Mouse (Mus musculus) MEL (cell line): ENCODE data around the gene Sec11a. TPM values are rescaled to one million over a fixed set of nuclear protein-coding genes. Genes with fewer than 3 reads are reported as not detected.

Experiments
- DNase-seq: peaks from one replicate; pipeline ENCODE4 v3.0.0; 2011; ENCODE audit warnings: low read depth, low spot score
- H3K27ac ChIP-seq: 2 replicates; pipeline ENCODE4 v1.5.1; 2012; ENCODE audit warnings: low read depth, mild to moderate bottlenecking, control low read depth, low read length, moderate library complexity; ENCODE audit not compliant: control insufficient read depth
- H3K27me3 ChIP-seq, 2 experiments: fragments of 150-350 bp in 1 of 2; sonication (generic) in 1 of 2; 2 replicates each; pipeline ENCODE4 v1.6.1; 2012; ENCODE audit warnings: low read length in 2 of 2, mild to moderate bottlenecking in 2 of 2, improper control_type of control experiment in 1 of 2, moderate library complexity in 1 of 2; ENCODE audit not compliant: insufficient read depth in 2 of 2, control insufficient read depth in 1 of 2
- H3K36me3 ChIP-seq, 2 experiments: 2 replicates each; pipeline ENCODE4 v1.6.1; 2012 to 2014; ENCODE audit warnings: low read length in 2 of 2, improper control_type of control experiment in 1 of 2, inconsistent platforms in 1 of 2, mild to moderate bottlenecking in 1 of 2; ENCODE audit not compliant: insufficient read depth in 2 of 2, control insufficient read depth in 1 of 2
- H3K4me1 ChIP-seq, 2 experiments: fragments of 150-350 bp in 1 of 2; sonication (generic) in 1 of 2; 2 replicates each; pipeline ENCODE4 v1.6.1; 2012; ENCODE audit warnings: low read length in 2 of 2, improper control_type of control experiment in 1 of 2, mild to moderate bottlenecking in 1 of 2; ENCODE audit not compliant: insufficient read depth in 2 of 2, control insufficient read depth in 1 of 2
- H3K4me3 ChIP-seq, 2 experiments: fragments of 150-350 bp in 1 of 2; sonication (generic) in 1 of 2; 2 replicates each; pipeline ENCODE4 v1.5.1; 2012; ENCODE audit warnings: low read depth in 2 of 2, low read length in 2 of 2, mild to moderate bottlenecking in 2 of 2, moderate library complexity in 2 of 2, control low read depth in 1 of 2, improper control_type of control experiment in 1 of 2; ENCODE audit not compliant: control insufficient read depth in 1 of 2, insufficient read depth in 1 of 2
- H3K79me2 ChIP-seq: 2 replicates; pipeline ENCODE4 v1.6.1; 2012; ENCODE audit warnings: mild to moderate bottlenecking, low read length, moderate library complexity; ENCODE audit not compliant: control insufficient read depth, poor library complexity, insufficient read depth
- H3K9ac ChIP-seq: 2 replicates; pipeline ENCODE4 v1.6.1; 2012; ENCODE audit warnings: low read depth, mild to moderate bottlenecking, control low read depth, low read length, moderate library complexity; ENCODE audit not compliant: control insufficient read depth, poor library complexity, severe bottlenecking
- H3K9me3 ChIP-seq: fragments of 150-350 bp; sonication (generic); replicated peaks from 2 replicates; pipeline ENCODE4 v1.6.1; 2012; ENCODE audit warnings: mild to moderate bottlenecking, low read length, improper control_type of control experiment, moderate library complexity; ENCODE audit not compliant: insufficient read depth
- CHD1 ChIP-seq: IDR thresholded peaks from 2 replicates; pipeline ENCODE4 v1.6.1; 2012; ENCODE audit warnings: low read depth, mild to moderate bottlenecking, inconsistent platforms, low read length, improper control_type of control experiment
- CTCF ChIP-seq, 3 experiments: IDR thresholded peaks in 2 of 3; conservative IDR thresholded peaks in 1 of 3; 2 replicates each; pipeline ENCODE4 v1.5.1; 2011 to 2012; ENCODE audit warnings: low read length in 3 of 3, low read depth in 2 of 3, mild to moderate bottlenecking in 2 of 3, improper control_type of control experiment in 1 of 3, inconsistent platforms in 1 of 3, mixed read lengths in 1 of 3, moderate library complexity in 1 of 3; ENCODE audit not compliant: control insufficient read depth in 1 of 3, insufficient read depth in 1 of 3, poor library complexity in 1 of 3, severe bottlenecking in 1 of 3
- ETS1 ChIP-seq: IDR thresholded peaks from 2 replicates; pipeline ENCODE4 v1.6.1; 2012; ENCODE audit warnings: low read depth, mild to moderate bottlenecking, inconsistent platforms, low read length, improper control_type of control experiment, moderate library complexity
- GATA1 ChIP-seq: IDR thresholded peaks from 2 replicates; pipeline ENCODE4 v1.6.1; 2011; ENCODE audit warnings: low read depth, low read length, improper control_type of control experiment
- HCFC1 ChIP-seq: IDR thresholded peaks from 2 replicates; pipeline ENCODE4 v1.6.1; 2012; ENCODE audit warnings: low read depth, mild to moderate bottlenecking, inconsistent platforms, low read length, improper control_type of control experiment, moderate library complexity
- JUND ChIP-seq: IDR thresholded peaks from 2 replicates; pipeline ENCODE4 v1.6.1; 2011; ENCODE audit warnings: low read depth, mild to moderate bottlenecking, improper control_type of control experiment, low read length
- MAX ChIP-seq: IDR thresholded peaks from 2 replicates; pipeline ENCODE4 v1.6.1; 2011; ENCODE audit warnings: low read length, improper control_type of control experiment
- MXI1 ChIP-seq: IDR thresholded peaks from 2 replicates; pipeline ENCODE4 v1.6.1; 2011; ENCODE audit warnings: mild to moderate bottlenecking, low read depth, low read length, improper control_type of control experiment
- MYC ChIP-seq: IDR thresholded peaks from 2 replicates; pipeline ENCODE4 v1.6.1; 2011; ENCODE audit warnings: low read depth, mild to moderate bottlenecking, low read length, improper control_type of control experiment, moderate library complexity
- POLR2A ChIP-seq, 2 experiments: IDR thresholded peaks; 2 replicates each; pipeline ENCODE4 v1.6.1; 2011 to 2012; ENCODE audit warnings: low read length in 2 of 2, mild to moderate bottlenecking in 2 of 2, control low read depth in 1 of 2, improper control_type of control experiment in 1 of 2, low read depth in 1 of 2, moderate library complexity in 1 of 2; ENCODE audit not compliant: control insufficient read depth in 1 of 2, insufficient read depth in 1 of 2, poor library complexity in 1 of 2
- POLR2AphosphoS5 ChIP-seq: IDR thresholded peaks from 2 replicates; pipeline ENCODE4 v1.6.1; 2012; ENCODE audit warnings: low read depth, borderline replicate concordance, mild to moderate bottlenecking, inconsistent platforms, low read length, moderate library complexity, mixed read lengths
- RAD21 ChIP-seq: IDR thresholded peaks from 2 replicates; pipeline ENCODE4 v1.6.1; 2011; ENCODE audit warnings: mild to moderate bottlenecking, low read depth, low read length, improper control_type of control experiment
- RCOR1 ChIP-seq: IDR thresholded peaks from 2 replicates; pipeline ENCODE4 v1.6.1; 2012; ENCODE audit warnings: low read depth, mild to moderate bottlenecking, inconsistent platforms, low read length, improper control_type of control experiment
- SIN3A ChIP-seq: IDR thresholded peaks from 2 replicates; pipeline ENCODE4 v1.6.1; 2012; ENCODE audit warnings: low read length, improper control_type of control experiment, inconsistent platforms
- SMC3 ChIP-seq: IDR thresholded peaks from 2 replicates; pipeline ENCODE4 v1.6.1; 2011; ENCODE audit warnings: low read depth, low read length, improper control_type of control experiment
- TAL1 ChIP-seq: IDR thresholded peaks from 2 replicates; pipeline ENCODE4 v1.6.1; 2012; ENCODE audit warnings: mild to moderate bottlenecking, inconsistent platforms, low read length, moderate library complexity, mixed read lengths
- USF1 ChIP-seq: IDR thresholded peaks from 2 replicates; pipeline ENCODE4 v1.6.1; 2014; ENCODE audit warnings: low read depth, mild to moderate bottlenecking, inconsistent platforms, low read length, improper control_type of control experiment, moderate library complexity
- USF2 ChIP-seq, 2 experiments: IDR thresholded peaks; 2 replicates each; pipeline ENCODE4 v1.6.1; 2011 to 2012; ENCODE audit warnings: improper control_type of control experiment in 2 of 2, low read length in 2 of 2, borderline replicate concordance in 1 of 2, inconsistent platforms in 1 of 2, low read depth in 1 of 2, mild to moderate bottlenecking in 1 of 2; ENCODE audit not compliant: insufficient read depth in 1 of 2
- ZC3H11A ChIP-seq: IDR thresholded peaks from 2 replicates; pipeline ENCODE4 v1.6.1; 2012; ENCODE audit warnings: low read depth, mild to moderate bottlenecking, inconsistent platforms, low read length, improper control_type of control experiment
- ZKSCAN1 ChIP-seq: IDR thresholded peaks from 2 replicates; pipeline ENCODE4 v1.6.1; 2012; ENCODE audit warnings: low read depth, mild to moderate bottlenecking, inconsistent platforms, low read length, improper control_type of control experiment, moderate library complexity
- ZMIZ1 ChIP-seq: IDR thresholded peaks from 2 replicates; pipeline ENCODE4 v1.6.1; 2012; ENCODE audit warnings: low read depth, mild to moderate bottlenecking, inconsistent platforms, low read length, improper control_type of control experiment, moderate library complexity
- polyA plus RNA-seq, 2 experiments: library from polyadenylated mRNA; stranded (reverse) in 1 of 2; unstranded in 1 of 2; fragments of >175 nt in 1 of 2; fragments of >200 nt in 1 of 2; gene quantifications; 2 replicates each; pipeline versions ENCODE4 v1.2.1 to v1.2.4; 2012; ENCODE audit warnings: low replicate concordance in 2 of 2, low read depth in 1 of 2; ENCODE audit not compliant: insufficient read length in 2 of 2, insufficient read depth in 1 of 2, missing spikeins in 1 of 2
- total RNA-seq: library from RNA; depleted of rRNA; stranded (reverse); fragments of 300-350 nt; gene quantifications from 2 replicates; pipeline ENCODE4 v1.2.3, GENCODE M21; 2012

Gene Sec11a
- total and polyA plus RNA-seq, 3 experiments = 114 to 144 TPM; not detected in 1

GRCm38 (mm10) chr7:80860227-80860626 lies 87.4 kb downstream of the Sec11a start:
- no peaks in the 10 kb centered on the region for H3K79me2 ChIP-seq
- no peak; the same call in 1 of the 2 replicates for TF ChIP-seq ETS1
- TF ChIP-seq ZMIZ1 = no peak
- TF ChIP-seq USF2 (IDR thresholded peaks at IDR 0.05; ENCODE audit: borderline replicate concordance in 1 of 2, insufficient read depth in 1 of 2, low read depth in 1 of 2, low read length in 2 of 2) = peak in 1 of 2 experiments; percentile 36; a peak in 1 of 4 replicates
- TF ChIP-seq SIN3A = peak; percentile 89; the same call in 1 of the 2 replicates
- no peak for TF ChIP-seq TAL1
- TF ChIP-seq JUND = no peak
- no peak for TF ChIP-seq HCFC1
- TF ChIP-seq USF1 = peak; percentile 83
- TF ChIP-seq MYC = no peak
- peak; percentile 35; the same call in 1 of the 2 replicates for TF ChIP-seq RCOR1
- TF ChIP-seq MXI1 = peak; percentile 94
- TF ChIP-seq CHD1 = no peak
- TF ChIP-seq CTCF (IDR thresholded peaks at IDR 0.05 in 2 of 3, conservative IDR thresholded peaks at IDR 0.05 in 1 of 3; ENCODE audit: control insufficient read depth in 1 of 3, insufficient read depth in 1 of 3, low read depth in 2 of 3, low read length in 3 of 3, poor library complexity in 1 of 3, severe bottlenecking in 1 of 3) = no peak
- TF ChIP-seq GATA1 = no peak
- TF ChIP-seq ZKSCAN1 = no peak
- peak; percentile 86 for TF ChIP-seq MAX
- H3K27ac ChIP-seq = no peak overlapping the region
- H3K4me1 ChIP-seq = peaks cover 16 to 22% of the 10 kb centered on the region in 2 experiments
- no peaks in the 10 kb centered on the region for H3K27me3 ChIP-seq
- DNase-seq = peak; percentile 90
- H3K4me3 ChIP-seq = peak overlapping the region; percentile 66 to 88
- H3K9ac ChIP-seq = peak overlapping the region; percentile 35
- H3K9me3 ChIP-seq = no peaks in the 10 kb centered on the region
- H3K36me3 ChIP-seq = peaks cover 0 to 17% of the 10 kb centered on the region in 2 experiments; a peak in 2 of 4 replicates

- peak overlapping the region; percentile 56; the same call in 1 of the 2 replicates for H3K9ac ChIP-seq
- no peaks in the 10 kb centered on the region for H3K79me2 ChIP-seq
- H3K36me3 ChIP-seq = peaks cover 0 to 8% of the 10 kb centered on the region in 2 experiments; a peak in 2 of 4 replicates
- TF ChIP-seq CTCF (IDR thresholded peaks at IDR 0.05 in 2 of 3, conservative IDR thresholded peaks at IDR 0.05 in 1 of 3; ENCODE audit: control insufficient read depth in 1 of 3, insufficient read depth in 1 of 3, low read depth in 2 of 3, low read length in 3 of 3, poor library complexity in 1 of 3, severe bottlenecking in 1 of 3) (peak; percentile 86 to 96 (median 91)), RAD21 (peak; percentile 93), SIN3A (peak; percentile 52; the same call in 1 of the 2 replicates), POLR2A (IDR thresholded peaks at IDR 0.05; ENCODE audit: control insufficient read depth in 1 of 2, insufficient read depth in 1 of 2, low read depth in 1 of 2, low read length in 2 of 2, poor library complexity in 1 of 2) (no peak), MXI1 (peak; percentile 34; the same call in 1 of the 2 replicates), POLR2AphosphoS5 (no peak), SMC3 (peak; percentile 92), MYC (peak; percentile 75), ZC3H11A (peak; percentile 87)
- TF ChIP-seq, all 39 proteins: peak for 7
- Histone ChIP-seq H3K4me1 (peaks cover 5 to 12% of the 10 kb centered on the region in 2 experiments; a peak in 3 of 4 replicates), H3K4me3 (peak overlapping the region in 1 of 2 experiments; percentile 38; a peak in 1 of 4 replicates), H3K27ac (no peak overlapping the region), H3K9me3 (no peaks in the 10 kb centered on the region), H3K27me3 (no peaks in the 10 kb centered on the region)
- peak; percentile 86 for DNase-seq
Observed at GRCm38 (mm10) chr7:80857181-80857580, 90.4 kb downstream of the Sec11a start.
